Mouse (Mus musculus) kidney, embryonic 16.5 days (tissue): ENCODE measurements around the gene Slc35g3. TPM values are rescaled to one million over a fixed set of nuclear protein-coding genes. Genes with fewer than 3 reads are reported as not detected.
A peak's percentile ranks its signal among the peaks of the same experiment; 100 is the strongest.

Source experiments
- ATAC-seq: fragments of 200-750 bp; cut with Nextera tagmentation; 2 replicates; pipeline ENCODE4 v1.8.0; 2017; ENCODE audit warnings: moderate TSS enrichment; ENCODE audit not compliant: low FRiP score, low TSS enrichment
- H3K27ac ChIP-seq: fragments of 300-500 bp; sonication (generic); 2 replicates; pipeline ENCODE4 v1.5.1; 2014; ENCODE audit warnings: low read length
- H3K27me3 ChIP-seq: fragments of 300-500 bp; sonication (generic); 2 replicates; pipeline ENCODE4 v1.6.1; 2014; ENCODE audit warnings: low read length, control low read depth, mixed read lengths; ENCODE audit not compliant: insufficient read depth
- H3K36me3 ChIP-seq: fragments of 300-500 bp; sonication (generic); 2 replicates; pipeline ENCODE4 v1.6.1; 2014; ENCODE audit warnings: low read length, control low read depth, mixed read lengths; ENCODE audit not compliant: insufficient read depth
- H3K4me1 ChIP-seq: fragments of 300-500 bp; sonication (generic); 2 replicates; pipeline ENCODE4 v1.6.1; 2014; ENCODE audit warnings: low read length, control low read depth, mixed read lengths; ENCODE audit not compliant: insufficient read depth
- H3K4me2 ChIP-seq: fragments of 300-500 bp; sonication (generic); replicated peaks from 2 replicates; pipeline ENCODE4 v1.6.1; 2014; ENCODE audit warnings: low read depth, low read length
- H3K4me3 ChIP-seq: fragments of 300-500 bp; sonication (generic); 2 replicates; pipeline ENCODE4 v1.5.1; 2014; ENCODE audit warnings: mild to moderate bottlenecking, low read length
- H3K9ac ChIP-seq: fragments of 300-500 bp; sonication (generic); replicated peaks from 2 replicates; pipeline ENCODE4 v1.6.1; 2014; ENCODE audit warnings: low read length
- H3K9me3 ChIP-seq: fragments of 300-500 bp; sonication (generic); 2 replicates; pipeline ENCODE4 v1.6.1; 2016; ENCODE audit warnings: low read length, control low read depth
- WGBS: fragments of 180-500 bp; shearing (Covaris S2); extraction: QIAGEN DNeasy Blood & Tissue Kit; methylation state at CpG from one replicate; pipeline ENCODE4 v1.1.7; 2014; 5-methylcytosine and 5-hydroxymethylcytosine counted together
- polyA plus RNA-seq: library from polyadenylated mRNA; unstranded; fragments of >200 nt; fragmentation: Nextera tagmentation; extraction: Ambion mirVana; gene quantifications from 2 replicates; pipeline ENCODE4 v1.2.1, GENCODE M21; 2015

The Slc35g3 gene
- 0.25 and 0.64 TPM in 2 replicates for polyA plus RNA-seq

- no peaks in the 10 kb centered on the region for H3K36me3 ChIP-seq
- no peak within 1 kb of the TSS for H3K27ac ChIP-seq
- ATAC-seq = no peak
- H3K4me1 ChIP-seq = peaks cover 32% of the 10 kb centered on the region
- no peak within 1 kb of the TSS for H3K4me3 ChIP-seq
- 71% methylated on average over 1 of the region's 1 CpGs for WGBS
- no peaks in the 10 kb centered on the region for H3K27me3 ChIP-seq
- H3K4me2 ChIP-seq = no peak within 1 kb of the TSS
- H3K9ac ChIP-seq = no peak within 1 kb of the TSS; the same call in 1 of the 2 replicates
- no peaks in the 10 kb centered on the region for H3K9me3 ChIP-seq
These were observed at the start of gene Slc35g3 for GRCm38 (mm10) chr11:69761868-69762267. TSS of gene Slc35g3 (minus strand) at chr11:69761968.

- H3K4me3 ChIP-seq = no peak overlapping the region
- ATAC-seq = no peak
- H3K4me2 ChIP-seq = no peak overlapping the region
These were observed 48.5 kb upstream of the Slc35g3 start for GRCm38 (mm10) chr11:69810280-69810679.

GRCm38 (mm10) chr11:69807641-69808040 is 45.9 kb upstream of the Slc35g3 start:
- H3K4me1 ChIP-seq = peaks cover 24% of the 10 kb centered on the region
- no peaks in the 10 kb centered on the region for H3K9me3 ChIP-seq
- WGBS = 79% methylated on average over 2 of the region's 2 CpGs
- H3K27me3 ChIP-seq = peaks cover 11% of the 10 kb centered on the region; the same call in 1 of the 2 replicates
- no peak overlapping the region for H3K4me3 ChIP-seq
- no peak overlapping the region for H3K4me2 ChIP-seq
- H3K9ac ChIP-seq = no peak overlapping the region
- ATAC-seq = no peak
- no peaks in the 10 kb centered on the region for H3K36me3 ChIP-seq
- no peak overlapping the region for H3K27ac ChIP-seq

More at GRCm38 (mm10) chr11:69810280-69810679, 48.5 kb upstream of the Slc35g3 start:
- Histone ChIP-seq H3K36me3 (no peaks in the 10 kb centered on the region), H3K27me3 (peaks cover 5% of the 10 kb centered on the region; the same call in 1 of the 2 replicates), H3K27ac (no peak overlapping the region), H3K4me1 (no peaks in the 10 kb centered on the region), H3K9me3 (no peaks in the 10 kb centered on the region), H3K9ac (no peak overlapping the region)

- Histone ChIP-seq H3K4me2 (no peak overlapping the region), H3K4me1 (peaks cover 36% of the 10 kb centered on the region), H3K9me3 (no peaks in the 10 kb centered on the region), H3K27ac (no peak overlapping the region), H3K27me3 (peaks cover 23% of the 10 kb centered on the region), H3K9ac (no peak overlapping the region), H3K4me3 (no peak overlapping the region), H3K36me3 (no peaks in the 10 kb centered on the region)
- 79% methylated on average over 4 of the region's 4 CpGs for WGBS
- no peak for ATAC-seq
These were observed 44.6 kb upstream of the Slc35g3 start for GRCm38 (mm10) chr11:69806378-69806777.

- Histone ChIP-seq H3K9ac (peak within 1 kb of the TSS; percentile 52), H3K9me3 (no peaks in the 10 kb centered on the region), H3K27me3 (peaks cover 23% of the 10 kb centered on the region), H3K4me1 (peaks cover 46% of the 10 kb centered on the region), H3K4me3 (peak within 1 kb of the TSS; percentile 66), H3K36me3 (no peaks in the 10 kb centered on the region), H3K4me2 (peak within 1 kb of the TSS; percentile 98), H3K27ac (no peak within 1 kb of the TSS)
- 6% methylated on average over 29 of the region's 29 CpGs for WGBS
- ATAC-seq = peak; percentile 23; the same call in 1 of the 2 replicates
These were observed 43.5 kb upstream of the Slc35g3 start, which contains the start of gene Tmem102 for GRCm38 (mm10) chr11:69804972-69805909. TSS of gene Tmem102 (minus strand) at chr11:69805624.

GRCm38 (mm10) chr11:69804652-69804940 is 42.8 kb upstream of the Slc35g3 start:
- Histone ChIP-seq H3K4me1 (peaks cover 52% of the 10 kb centered on the region), H3K36me3 (no peaks in the 10 kb centered on the region), H3K9me3 (no peaks in the 10 kb centered on the region), H3K27ac (no peak overlapping the region), H3K4me2 (peak overlapping the region; percentile 98), H3K27me3 (peaks cover 23% of the 10 kb centered on the region), H3K4me3 (peak overlapping the region; percentile 66), H3K9ac (peak overlapping the region; percentile 52)
- no peak for ATAC-seq
- WGBS = 8% methylated on average over 12 of the region's 12 CpGs

- Histone ChIP-seq H3K27ac (peak overlapping the region; percentile 41; the same call in 1 of the 2 replicates), H3K9me3 (no peaks in the 10 kb centered on the region), H3K27me3 (peaks cover 23% of the 10 kb centered on the region), H3K9ac (peak overlapping the region; percentile 78), H3K4me1 (peaks cover 57% of the 10 kb centered on the region), H3K4me3 (peak overlapping the region; percentile 66), H3K4me2 (peak overlapping the region; percentile 98), H3K36me3 (no peaks in the 10 kb centered on the region)
- 2% methylated on average over 60 of the region's 60 CpGs for WGBS
- ATAC-seq = peak; percentile 50
These were observed 42.3 kb upstream of the Slc35g3 start for GRCm38 (mm10) chr11:69803786-69804651.

GRCm38 (mm10) chr11:69803328-69803727 is 41.6 kb upstream of the Slc35g3 start:
- Histone ChIP-seq H3K27ac (peak overlapping the region; percentile 41; the same call in 1 of the 2 replicates), H3K4me1 (peaks cover 59% of the 10 kb centered on the region), H3K27me3 (peaks cover 23% of the 10 kb centered on the region), H3K36me3 (no peaks in the 10 kb centered on the region), H3K9ac (peak overlapping the region; percentile 78), H3K9me3 (no peaks in the 10 kb centered on the region), H3K4me3 (peak overlapping the region; percentile 66), H3K4me2 (peak overlapping the region; percentile 98)
- ATAC-seq = peak; percentile 6; the same call in 1 of the 2 replicates
- WGBS = 2% methylated on average over 12 of the region's 12 CpGs

GRCm38 (mm10) chr11:69802648-69803105 is 40.9 kb upstream of the Slc35g3 start:
- ATAC-seq = peak; percentile 13; the same call in 1 of the 2 replicates
- WGBS = under 1% methylated on average over 33 of the region's 33 CpGs
- Histone ChIP-seq H3K9me3 (no peaks in the 10 kb centered on the region), H3K9ac (peak overlapping the region; percentile 78), H3K27me3 (peaks cover 23% of the 10 kb centered on the region), H3K27ac (0 out of 2 replicates have a peak overlapping the region, but pooled peaks have one; percentile 22), H3K4me2 (peak overlapping the region; percentile 98), H3K4me3 (peak overlapping the region; percentile 66), H3K4me1 (peaks cover 59% of the 10 kb centered on the region), H3K36me3 (no peaks in the 10 kb centered on the region)
